Comparison of ENCODE assay signal across 14 mouse cellular contexts in the genomic region with DNA sequence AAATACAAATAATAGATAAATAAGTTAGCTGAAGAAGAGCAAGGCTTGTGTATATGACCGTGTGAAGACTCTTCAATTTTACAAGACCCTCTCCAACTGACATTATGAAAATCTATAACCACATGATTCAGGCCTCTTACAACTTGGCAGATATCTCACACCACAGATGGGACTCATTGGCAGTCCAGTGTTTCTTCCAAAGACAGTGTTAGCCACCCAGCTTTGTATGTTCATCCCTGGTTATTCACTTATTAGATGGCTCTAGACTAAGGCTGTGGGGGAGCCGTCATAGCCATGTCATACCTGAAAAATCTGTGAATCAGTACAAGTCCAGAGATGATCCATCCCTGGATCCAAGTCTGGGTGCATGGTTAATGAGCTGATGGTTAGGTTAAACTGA.
"Had no signal": no experiment of that assay in that cellular context is flagged by ENCODE, and none has a peak within 500 bp of the region (broad histone marks: within the 10 kb centered on the region; RNA-seq: fewer than 3 reads in every experiment).

No protein-coding gene starts in this region.

- DNase-seq: cerebellum, adult 8-10 months; cerebellum, adult 9-10 months; cerebellum, postnatal 25 days; cerebellum, postnatal 36 days; embryo, embryonic 11 days; forebrain, postnatal 0 days; gastrocnemius, adult 2 months; gastrocnemius, postnatal 10 days; gastrocnemius, postnatal 14 days; gastrocnemius, postnatal 25 days; gastrocnemius, postnatal 36 days; heart, adult 11 months; heart, adult 18-20 months; heart, adult 2 months had no signal
